Mouse (Mus musculus) adrenal gland, postnatal 4 days (tissue): ENCODE measurements around the gene Mnx1. TPM values are rescaled to one million over a fixed set of nuclear protein-coding genes. Genes with fewer than 3 reads are reported as not detected.

Source experiments
- DNase-seq, 2 experiments: peaks; one replicate each; pipeline ENCODE4 v3.0.0; 2021 to 2022; ENCODE audit warnings: low spot score in 2 of 2, mixed read lengths in 2 of 2
- long read RNA-seq, 2 experiments: library from polyadenylated mRNA; stranded (forward); transcript quantifications; one replicate each; pipeline ENCODE4 v2.0.0; 2021
- total RNA-seq, 2 experiments: library from RNA; stranded (reverse); gene quantifications; 2 replicates each; pipeline ENCODE4 v1.2.3; 2021

Mnx1 gene
- under 1 TPM in 1 of 2 experiments, not detected in 1; 0.34 TPM for total RNA-seq
- long read RNA-seq, experiment 1, result 0 reads
- long read RNA-seq, experiment 2, partial matches to known transcripts, result 0 of 1 reads
- long read RNA-seq, experiment 2, other reads (novel, unspliced or antisense), result 0 of 1 reads

GRCm38 (mm10) chr5:29478208-29479197 lies at the start of gene Mnx1:
Gene Mnx1 (minus strand): TSS chr5:29478470.
- DNase-seq, result no peak

DNA sequence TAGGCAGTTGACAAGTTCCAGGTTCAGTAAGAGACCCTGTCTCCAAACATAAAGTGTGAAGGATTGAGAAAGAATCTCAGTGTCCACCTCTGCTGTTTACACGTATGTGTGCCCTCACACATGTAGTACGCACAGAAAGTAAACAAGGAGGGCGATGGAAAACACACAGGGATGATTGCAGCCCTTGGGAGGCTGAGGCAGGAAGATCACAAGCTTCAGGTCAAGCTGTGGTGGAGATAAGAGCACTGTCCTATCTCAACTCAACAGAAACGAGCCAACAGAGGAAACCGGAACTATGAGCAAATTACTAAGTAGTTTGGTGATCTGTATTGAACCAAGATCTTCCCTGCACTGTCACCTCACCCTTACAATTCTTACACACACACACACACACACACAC lies 38.2 kb upstream of the Mnx1 start:
- no peak for DNase-seq

- DNase-seq, result peak in 1 of 2 experiments; percentile 4
These were observed 37.6 kb upstream of the Mnx1 start for GRCm38 (mm10) chr5:29515888-29516287.

DNA sequence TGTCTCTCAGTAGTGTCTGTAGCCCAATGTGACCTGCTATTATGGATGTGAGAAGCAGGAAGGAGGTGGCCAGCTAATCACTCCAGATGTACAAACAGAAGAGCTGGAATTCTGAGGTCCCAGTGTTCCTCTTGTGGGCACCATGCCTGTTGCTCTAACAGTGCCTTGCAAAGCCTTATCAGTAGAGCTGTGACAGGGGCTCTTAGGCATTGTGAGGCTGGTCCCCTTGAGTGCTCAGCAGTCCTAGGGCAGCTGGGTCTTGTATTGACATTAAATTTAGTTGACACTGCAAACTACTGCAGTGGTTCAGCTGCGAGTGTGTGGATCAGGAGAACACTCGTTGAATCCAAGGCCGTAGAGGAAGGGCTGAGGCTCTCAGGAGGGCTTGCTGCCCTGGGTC lies 28.7 kb upstream of the Mnx1 start:
- DNase-seq, result no peak

DNA sequence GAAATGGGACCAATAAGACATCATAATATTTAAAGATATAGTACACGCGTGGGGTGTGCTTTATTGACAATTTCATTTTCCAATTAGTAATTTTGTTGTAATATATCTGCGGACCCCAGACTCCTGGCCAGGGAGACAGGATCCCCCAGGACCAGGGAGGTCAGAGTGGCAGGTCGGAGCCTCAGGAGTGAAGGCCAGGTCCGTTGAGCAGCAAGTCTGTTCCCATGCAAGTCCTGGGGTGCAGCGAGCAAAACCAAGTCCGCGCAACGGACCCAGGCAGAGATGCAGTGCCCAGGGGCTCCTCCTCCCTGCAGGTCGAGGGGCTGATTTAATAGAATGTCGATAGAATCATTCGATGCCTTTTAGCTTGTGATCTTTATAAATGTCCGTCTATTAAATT lies 9.1 kb upstream of the Mnx1 start:
- no peak for DNase-seq

- DNase-seq, result no peak
These were observed 7.7 kb upstream of the Mnx1 start for GRCm38 (mm10) chr5:29485941-29486320.

DNA sequence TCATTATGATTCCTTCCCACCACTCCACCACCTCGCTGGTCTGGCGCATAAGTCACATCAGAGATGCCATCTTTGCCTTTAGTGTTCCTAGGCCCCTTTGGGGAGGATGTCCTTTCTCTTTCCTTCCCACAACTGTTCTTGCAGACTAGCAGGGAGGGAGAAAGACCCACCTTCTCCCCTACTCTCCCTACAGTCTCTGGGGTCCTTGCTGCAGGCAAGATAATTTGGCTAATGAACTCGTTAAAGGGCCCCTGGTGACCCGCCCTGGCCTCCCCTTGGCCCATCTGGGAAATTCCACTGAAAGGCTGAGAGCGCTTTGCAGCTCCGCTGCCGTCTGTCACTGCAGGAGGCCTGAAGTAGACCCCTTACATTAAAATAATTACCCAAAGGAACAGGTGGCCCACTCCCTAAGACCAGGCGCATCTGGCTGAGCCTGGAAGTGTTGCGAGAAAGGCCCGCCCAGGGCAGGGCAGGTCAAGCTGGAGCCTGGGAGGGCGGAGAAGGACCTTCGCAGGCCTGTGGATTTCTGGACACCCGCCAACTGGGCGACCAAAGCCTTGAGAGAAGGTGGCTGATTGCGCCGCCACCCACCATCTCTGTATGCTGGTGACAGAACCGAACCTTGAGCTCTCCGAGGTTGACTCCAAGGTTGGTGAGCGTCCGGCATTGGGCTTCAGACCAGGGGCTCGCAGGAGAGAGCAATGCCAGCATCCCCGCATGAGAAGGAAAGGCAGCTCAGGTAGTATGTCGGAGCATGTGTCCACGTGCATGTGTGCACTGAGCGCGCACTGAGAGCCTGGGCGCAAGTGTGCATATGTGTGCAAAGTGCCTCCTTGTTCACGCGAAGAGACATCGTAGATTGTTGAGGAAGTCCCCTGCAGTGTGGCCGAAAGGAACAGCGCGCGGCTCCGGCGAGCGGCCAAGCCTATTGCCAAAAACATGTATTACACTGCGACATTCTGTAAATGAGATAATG lies 7.0 kb upstream of the Mnx1 start:
- peak in 1 of 2 experiments; percentile 36 for DNase-seq

- no peak for DNase-seq
These were observed 5.5 kb upstream of the Mnx1 start for GRCm38 (mm10) chr5:29483801-29484200.

- no peak for DNase-seq
These were observed 926 bp upstream of the Mnx1 start for GRCm38 (mm10) chr5:29479198-29479593.

- no peak for DNase-seq
These were observed 629 bp downstream of the Mnx1 start for GRCm38 (mm10) chr5:29477474-29478207.

GRCm38 (mm10) chr5:29476021-29476420 lies 2.2 kb downstream of the Mnx1 start:
- DNase-seq, result no peak

DNA sequence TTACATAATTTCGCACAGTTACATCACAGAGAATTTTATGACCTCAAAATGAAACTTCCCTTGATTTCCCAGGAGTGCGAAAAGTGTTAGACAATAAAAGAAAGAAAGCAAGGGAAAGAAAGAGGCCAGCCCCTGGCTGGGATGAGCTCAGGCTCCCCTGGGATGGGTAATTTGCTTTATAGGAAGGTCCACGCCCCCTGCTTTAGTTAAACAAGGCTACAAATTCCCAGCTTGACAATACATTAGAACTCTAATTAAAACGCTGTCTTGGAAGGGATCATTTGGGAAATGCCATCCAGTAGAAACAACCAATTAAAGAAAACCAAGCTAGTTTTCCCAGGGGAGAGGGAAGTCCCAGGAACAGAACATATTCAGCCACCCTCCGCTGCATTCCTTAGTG lies 2.7 kb downstream of the Mnx1 start:
- DNase-seq, result no peak

GRCm38 (mm10) chr5:29475041-29475440 lies 3.2 kb downstream of the Mnx1 start:
- no peak for DNase-seq

DNA sequence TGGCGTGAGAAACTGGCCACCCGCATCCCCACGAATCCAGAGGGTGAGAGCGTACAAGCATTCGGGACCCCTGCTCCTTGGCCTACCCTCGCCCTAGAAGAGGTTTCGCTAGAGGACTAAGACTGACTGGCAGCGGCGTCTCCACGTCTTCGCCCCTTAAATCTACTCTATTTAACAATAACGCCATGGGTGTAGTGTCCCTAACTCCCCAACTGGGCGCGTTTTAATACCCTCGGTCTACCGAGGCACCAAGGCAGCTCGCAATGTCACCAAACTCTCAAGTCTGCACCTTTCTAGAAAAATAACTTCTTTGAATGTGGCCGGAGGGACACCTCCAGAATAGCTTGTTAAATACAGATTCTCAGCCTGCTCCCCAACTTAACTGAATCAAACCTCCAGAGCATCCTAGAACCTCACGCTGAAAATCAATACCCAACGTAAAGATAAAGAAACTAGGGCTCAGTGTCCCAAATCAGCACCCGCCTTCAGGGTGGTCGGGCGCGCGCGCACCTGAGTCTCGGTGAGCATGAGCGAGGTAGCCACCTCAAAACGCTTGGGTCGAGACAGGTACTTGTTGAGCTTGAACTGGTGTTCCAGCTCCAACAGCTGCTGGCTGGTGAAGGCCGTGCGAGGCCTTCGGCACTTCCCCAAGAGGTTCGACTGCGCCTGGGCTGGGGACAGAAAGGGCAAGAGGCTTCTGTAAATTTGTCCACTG lies 3.9 kb downstream of the Mnx1 start:
- DNase-seq, result no peak

DNA sequence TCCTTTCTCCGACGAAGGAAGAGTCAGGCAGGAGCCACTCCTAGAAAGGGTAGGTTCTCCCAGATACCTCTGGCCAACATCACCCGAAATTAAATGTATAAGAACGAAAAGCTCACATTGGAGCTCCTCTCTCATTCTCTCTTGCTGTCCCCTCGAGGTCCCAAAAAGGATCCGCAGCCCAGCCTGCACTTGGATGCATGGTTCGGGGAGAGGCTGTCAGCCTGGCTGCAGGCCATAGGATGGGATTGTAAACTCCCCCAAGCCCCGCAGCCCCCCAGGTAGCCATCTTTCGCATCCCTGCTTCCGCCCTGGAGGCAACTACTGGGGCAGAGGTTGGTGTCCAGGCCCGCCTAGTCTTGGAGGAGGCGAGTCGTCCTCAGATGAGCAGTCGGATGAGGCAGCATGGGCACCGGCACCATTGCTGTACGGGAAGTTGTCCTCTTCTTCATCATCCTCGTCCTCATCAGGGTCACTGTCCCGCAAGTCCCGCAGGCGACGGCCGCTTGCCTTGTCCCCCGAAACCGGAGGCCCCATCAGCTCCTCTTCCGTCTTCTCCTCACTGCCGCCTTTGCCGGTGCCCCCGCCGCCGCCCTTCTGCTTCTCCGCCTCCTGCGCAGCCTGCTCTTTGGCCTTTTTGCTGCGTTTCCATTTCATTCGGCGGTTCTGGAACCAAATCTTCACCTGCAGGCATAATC lies 4.6 kb downstream of the Mnx1 start:
- no peak for DNase-seq

- DNase-seq, result no peak
These were observed 6.2 kb downstream of the Mnx1 start for GRCm38 (mm10) chr5:29471855-29472665.

DNA sequence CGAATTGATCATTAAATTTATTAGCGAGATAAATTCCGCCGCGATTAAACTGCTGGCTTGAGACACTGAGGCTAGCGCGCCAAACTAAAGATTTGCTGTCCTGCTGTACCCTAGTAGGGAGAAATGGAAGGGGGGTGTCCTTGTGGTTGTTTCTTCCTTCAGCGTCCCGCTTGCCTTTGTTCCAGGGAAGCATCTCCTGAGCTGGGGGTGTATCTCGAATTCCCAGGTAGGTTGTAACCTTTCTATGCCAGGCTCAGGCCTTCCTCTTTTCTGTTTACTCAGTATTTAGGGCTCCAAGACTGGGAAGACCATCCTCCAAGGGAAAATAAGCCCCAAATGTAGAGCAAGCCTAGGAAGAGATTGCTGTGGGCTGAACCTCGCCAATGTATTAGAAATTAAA lies 6.9 kb downstream of the Mnx1 start:
- no peak for DNase-seq

DNA sequence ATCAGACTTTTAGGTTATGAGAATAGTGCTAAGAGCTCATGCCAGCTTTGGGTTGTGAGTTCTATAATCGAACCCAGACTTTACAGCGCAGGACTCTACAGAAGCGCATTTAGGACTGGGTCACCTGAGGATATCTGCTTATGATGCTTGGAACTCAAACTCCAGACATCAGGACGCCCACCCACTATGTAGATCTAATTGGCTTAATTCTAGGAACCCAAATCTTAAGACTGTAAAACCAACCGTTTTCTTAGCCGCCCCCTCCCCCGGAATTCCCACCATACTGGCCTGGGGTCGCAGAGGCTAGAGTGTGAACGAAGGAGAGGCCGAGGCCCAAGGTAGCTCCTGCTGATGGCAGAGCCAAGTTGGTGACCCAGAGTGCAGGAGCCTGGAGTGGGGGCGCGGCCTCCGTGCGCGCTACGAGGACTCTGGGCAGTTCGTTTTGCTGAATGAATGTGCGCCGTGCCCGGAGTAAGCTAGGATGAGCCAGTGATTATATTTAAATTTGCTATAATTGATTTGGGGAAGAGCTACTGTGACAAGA lies 7.3 kb downstream of the Mnx1 start:
- DNase-seq, result no peak
